In genomic region chr19:57119661-57120060, GRCm38 (mm10) we compare ENCODE assay signal across 10 mouse cellular contexts.
DNase-seq lines count a peak whose midpoint lies in the region; ATAC-seq lines count a peak whose summit lies in the region.
"Had no signal": no experiment of that assay in that cellular context is flagged by ENCODE, and none has a peak within 500 bp of the region (broad histone marks: within the 10 kb centered on the region; RNA-seq: fewer than 3 reads in every experiment).

No protein-coding gene starts in this region.

- WGBS in heart, embryonic 14.5 days = 60% methylated on average over 3 of the region's 3 CpGs
- WGBS in neural tube, embryonic 13.5 days = 73% methylated on average over 3 of the region's 3 CpGs
- WGBS in stomach, embryonic 14.5 days = 61% methylated on average over 3 of the region's 3 CpGs

- H3K4me3 ChIP-seq in heart, embryonic 14.5 days (ENCODE audit: control insufficient read depth in 1 of 2, insufficient read depth in 1 of 2, low read depth in 1 of 2, low read length in 2 of 2) = no peak overlapping the region
- no peak overlapping the region for H3K4me3 ChIP-seq in neural tube, embryonic 13.5 days
- H3K4me3 ChIP-seq in stomach, embryonic 14.5 days (ENCODE audit: low read depth, low read length) = no peak overlapping the region; the same call in 1 of the 2 replicates
- H3K4me3 ChIP-seq: liver, embryonic 13.5 days had no signal

- no peaks in the 10 kb centered on the region for H3K9me3 ChIP-seq in heart, embryonic 14.5 days (ENCODE audit: control insufficient read depth, low read length)
- no peaks in the 10 kb centered on the region for H3K9me3 ChIP-seq in neural tube, embryonic 13.5 days
- H3K9me3 ChIP-seq in stomach, embryonic 14.5 days (ENCODE audit: control insufficient read depth, low read depth, low read length) = no peaks in the 10 kb centered on the region
- H3K9me3 ChIP-seq: G1E; liver, embryonic 13.5 days had no signal

- H3K4me1 ChIP-seq in heart, embryonic 14.5 days (ENCODE audit: control insufficient read depth in 2 of 2, insufficient read depth in 2 of 2, low read length in 2 of 2) = peaks cover 39 to 52% of the 10 kb centered on the region in 2 experiments
- H3K4me1 ChIP-seq in neural tube, embryonic 13.5 days (replicated peaks) = peaks cover 58% of the 10 kb centered on the region
- peaks cover 34% of the 10 kb centered on the region; the same call in 1 of the 2 replicates for H3K4me1 ChIP-seq in stomach, embryonic 14.5 days (ENCODE audit: control insufficient read depth, insufficient read depth, low read length)

- H3K27me3 ChIP-seq in heart, embryonic 14.5 days (ENCODE audit: control insufficient read depth, insufficient read depth, low read length) = no peaks in the 10 kb centered on the region
- H3K27me3 ChIP-seq in neural tube, embryonic 13.5 days = no peaks in the 10 kb centered on the region
- H3K27me3 ChIP-seq in stomach, embryonic 14.5 days (ENCODE audit: control insufficient read depth, insufficient read depth, low read length) = no peaks in the 10 kb centered on the region

- peak overlapping the region in 1 of 2 experiments; percentile 64; a peak in 1 of 4 replicates for H3K27ac ChIP-seq in heart, embryonic 14.5 days (replicated peaks in 1 of 2; ENCODE audit: control insufficient read depth in 1 of 2, insufficient read depth in 1 of 2, low read depth in 2 of 2, low read length in 2 of 2)
- peak overlapping the region; percentile 79; the same call in 1 of the 2 replicates for H3K27ac ChIP-seq in neural tube, embryonic 13.5 days (replicated peaks)
- peak overlapping the region; percentile 87; the same call in 1 of the 2 replicates for H3K27ac ChIP-seq in stomach, embryonic 14.5 days (ENCODE audit: low read length)
- H3K27ac ChIP-seq: liver, embryonic 13.5 days had no signal

- DNase-seq in heart, adult 9 months (ENCODE audit: low spot score in 2 of 2) = no peak
- no peak for DNase-seq in neural tube, embryonic 10.5 days (ENCODE audit: extremely low spot score, low spot score)
- peak; percentile 83 for DNase-seq in induced T-regulatory cell, adult 2 months (ENCODE audit: low read depth)
- DNase-seq in left cerebral cortex, adult 11 months (ENCODE audit: low spot score) = no peak
- DNase-seq in adrenal gland, postnatal 4 days (ENCODE audit: low spot score in 2 of 2) = no peak
- DNase-seq: liver, embryonic 13.5 days had no signal

- no peak overlapping the region for H3K9ac ChIP-seq in heart, embryonic 14.5 days (ENCODE audit: low read length)
- 0 out of 2 replicates have a peak overlapping the region, but pooled peaks have one; percentile 63 for H3K9ac ChIP-seq in neural tube, embryonic 13.5 days
- H3K9ac ChIP-seq in stomach, embryonic 14.5 days (replicated peaks; ENCODE audit: low read depth, low read length) = no peak overlapping the region
- H3K9ac ChIP-seq: liver, embryonic 13.5 days had no signal

- peaks cover 3% of the 10 kb centered on the region; the same call in 1 of the 2 replicates for H3K36me3 ChIP-seq in heart, embryonic 14.5 days (ENCODE audit: control insufficient read depth, insufficient read depth, low read length)
- no peaks in the 10 kb centered on the region for H3K36me3 ChIP-seq in neural tube, embryonic 13.5 days
- H3K36me3 ChIP-seq in stomach, embryonic 14.5 days (ENCODE audit: control insufficient read depth, insufficient read depth, low read length) = no peaks in the 10 kb centered on the region
- H3K36me3 ChIP-seq: G1E; liver, embryonic 13.5 days had no signal

- H3K4me2 ChIP-seq in heart, embryonic 14.5 days (ENCODE audit: low read length) = 0 out of 2 replicates have a peak overlapping the region, but pooled peaks have one; percentile 21
- H3K4me2 ChIP-seq in neural tube, embryonic 13.5 days = no peak overlapping the region
- peak overlapping the region; percentile 59 for H3K4me2 ChIP-seq in stomach, embryonic 14.5 days (replicated peaks; ENCODE audit: low read depth, low read length)

- ATAC-seq in heart, embryonic 14.5 days (ENCODE audit: insufficient number of reproducible peaks, insufficient read depth, low FRiP score, low read depth) = no peak
- no peak for ATAC-seq in neural tube, embryonic 13.5 days (ENCODE audit: low read depth)
- no peak for ATAC-seq in stomach, embryonic 14.5 days (ENCODE audit: insufficient number of reproducible peaks, insufficient read depth, low FRiP score, low read depth)
